Mouse (Mus musculus) MEL (cell line): Measurements from ENCODE around the gene Fndc1. TPM values are rescaled to one million over a fixed set of nuclear protein-coding genes. Genes with fewer than 3 reads are reported as not detected.

Experiments used
- DNase-seq: peaks from one replicate; pipeline ENCODE4 v3.0.0; 2011; ENCODE audit warnings: low read depth, low spot score
- H3K27ac ChIP-seq: 2 replicates; pipeline ENCODE4 v1.5.1; 2012; ENCODE audit warnings: low read depth, mild to moderate bottlenecking, control low read depth, low read length, moderate library complexity; ENCODE audit not compliant: control insufficient read depth
- H3K27me3 ChIP-seq, 2 experiments: fragments of 150-350 bp in 1 of 2; sonication (generic) in 1 of 2; 2 replicates each; pipeline ENCODE4 v1.6.1; 2012; ENCODE audit warnings: low read length in 2 of 2, mild to moderate bottlenecking in 2 of 2, improper control_type of control experiment in 1 of 2, moderate library complexity in 1 of 2; ENCODE audit not compliant: insufficient read depth in 2 of 2, control insufficient read depth in 1 of 2
- H3K36me3 ChIP-seq, 2 experiments: 2 replicates each; pipeline ENCODE4 v1.6.1; 2012 to 2014; ENCODE audit warnings: low read length in 2 of 2, improper control_type of control experiment in 1 of 2, inconsistent platforms in 1 of 2, mild to moderate bottlenecking in 1 of 2; ENCODE audit not compliant: insufficient read depth in 2 of 2, control insufficient read depth in 1 of 2
- H3K4me1 ChIP-seq, 2 experiments: fragments of 150-350 bp in 1 of 2; sonication (generic) in 1 of 2; 2 replicates each; pipeline ENCODE4 v1.6.1; 2012; ENCODE audit warnings: low read length in 2 of 2, improper control_type of control experiment in 1 of 2, mild to moderate bottlenecking in 1 of 2; ENCODE audit not compliant: insufficient read depth in 2 of 2, control insufficient read depth in 1 of 2
- H3K4me3 ChIP-seq, 2 experiments: fragments of 150-350 bp in 1 of 2; sonication (generic) in 1 of 2; 2 replicates each; pipeline ENCODE4 v1.5.1; 2012; ENCODE audit warnings: low read depth in 2 of 2, low read length in 2 of 2, mild to moderate bottlenecking in 2 of 2, moderate library complexity in 2 of 2, control low read depth in 1 of 2, improper control_type of control experiment in 1 of 2; ENCODE audit not compliant: control insufficient read depth in 1 of 2, insufficient read depth in 1 of 2
- H3K79me2 ChIP-seq: 2 replicates; pipeline ENCODE4 v1.6.1; 2012; ENCODE audit warnings: mild to moderate bottlenecking, low read length, moderate library complexity; ENCODE audit not compliant: control insufficient read depth, poor library complexity, insufficient read depth
- H3K9ac ChIP-seq: 2 replicates; pipeline ENCODE4 v1.6.1; 2012; ENCODE audit warnings: low read depth, mild to moderate bottlenecking, control low read depth, low read length, moderate library complexity; ENCODE audit not compliant: control insufficient read depth, poor library complexity, severe bottlenecking
- H3K9me3 ChIP-seq: fragments of 150-350 bp; sonication (generic); replicated peaks from 2 replicates; pipeline ENCODE4 v1.6.1; 2012; ENCODE audit warnings: mild to moderate bottlenecking, low read length, improper control_type of control experiment, moderate library complexity; ENCODE audit not compliant: insufficient read depth
- CHD1 ChIP-seq: IDR thresholded peaks from 2 replicates; pipeline ENCODE4 v1.6.1; 2012; ENCODE audit warnings: low read depth, mild to moderate bottlenecking, inconsistent platforms, low read length, improper control_type of control experiment
- CHD2 ChIP-seq: IDR thresholded peaks from 2 replicates; pipeline ENCODE4 v1.6.1; 2011; ENCODE audit warnings: low read length, improper control_type of control experiment
- ELF1 ChIP-seq: IDR thresholded peaks from 2 replicates; pipeline ENCODE4 v1.6.1; 2014; ENCODE audit warnings: low read depth, mild to moderate bottlenecking, inconsistent platforms, low read length, improper control_type of control experiment, moderate library complexity
- ETS1 ChIP-seq: IDR thresholded peaks from 2 replicates; pipeline ENCODE4 v1.6.1; 2012; ENCODE audit warnings: low read depth, mild to moderate bottlenecking, inconsistent platforms, low read length, improper control_type of control experiment, moderate library complexity
- GATA1 ChIP-seq: IDR thresholded peaks from 2 replicates; pipeline ENCODE4 v1.6.1; 2011; ENCODE audit warnings: low read depth, low read length, improper control_type of control experiment
- JUND ChIP-seq: IDR thresholded peaks from 2 replicates; pipeline ENCODE4 v1.6.1; 2011; ENCODE audit warnings: low read depth, mild to moderate bottlenecking, improper control_type of control experiment, low read length
- KAT2A ChIP-seq: conservative IDR thresholded peaks from 2 replicates; pipeline ENCODE4 v1.6.1; 2012; ENCODE audit warnings: low read depth, low read length, improper control_type of control experiment, inconsistent platforms
- MAFK ChIP-seq: IDR thresholded peaks from 2 replicates; pipeline ENCODE4 v1.6.1; 2011; ENCODE audit warnings: low read depth, mild to moderate bottlenecking, low read length, improper control_type of control experiment, borderline replicate concordance
- MAX ChIP-seq: IDR thresholded peaks from 2 replicates; pipeline ENCODE4 v1.6.1; 2011; ENCODE audit warnings: low read length, improper control_type of control experiment
- MEF2A ChIP-seq: IDR thresholded peaks from 2 replicates; pipeline ENCODE4 v1.6.1; 2014; ENCODE audit warnings: low read depth, mild to moderate bottlenecking, inconsistent platforms, low read length, improper control_type of control experiment; ENCODE audit not compliant: poor library complexity, insufficient replicate concordance, severe bottlenecking; ENCODE audit errors: extremely low read depth
- MXI1 ChIP-seq: IDR thresholded peaks from 2 replicates; pipeline ENCODE4 v1.6.1; 2011; ENCODE audit warnings: mild to moderate bottlenecking, low read depth, low read length, improper control_type of control experiment
- SIN3A ChIP-seq: IDR thresholded peaks from 2 replicates; pipeline ENCODE4 v1.6.1; 2012; ENCODE audit warnings: low read length, improper control_type of control experiment, inconsistent platforms
- TBP ChIP-seq: IDR thresholded peaks from 2 replicates; pipeline ENCODE4 v1.8.0; 2011; ENCODE audit warnings: low read depth, low read length, improper control_type of control experiment
- TCF12 ChIP-seq: IDR thresholded peaks from 2 replicates; pipeline ENCODE4 v1.6.1; 2014; ENCODE audit warnings: low read depth, mild to moderate bottlenecking, inconsistent platforms, low read length, improper control_type of control experiment, moderate library complexity
- UBTF ChIP-seq: IDR thresholded peaks from 2 replicates; pipeline ENCODE4 v1.6.1; 2012; ENCODE audit warnings: low read depth, mild to moderate bottlenecking, inconsistent platforms, low read length, improper control_type of control experiment, moderate library complexity, borderline replicate concordance; ENCODE audit not compliant: insufficient read depth
- USF1 ChIP-seq: IDR thresholded peaks from 2 replicates; pipeline ENCODE4 v1.6.1; 2014; ENCODE audit warnings: low read depth, mild to moderate bottlenecking, inconsistent platforms, low read length, improper control_type of control experiment, moderate library complexity
- USF2 ChIP-seq, 2 experiments: IDR thresholded peaks; 2 replicates each; pipeline ENCODE4 v1.6.1; 2011 to 2012; ENCODE audit warnings: improper control_type of control experiment in 2 of 2, low read length in 2 of 2, borderline replicate concordance in 1 of 2, inconsistent platforms in 1 of 2, low read depth in 1 of 2, mild to moderate bottlenecking in 1 of 2; ENCODE audit not compliant: insufficient read depth in 1 of 2
- ZMIZ1 ChIP-seq: IDR thresholded peaks from 2 replicates; pipeline ENCODE4 v1.6.1; 2012; ENCODE audit warnings: low read depth, mild to moderate bottlenecking, inconsistent platforms, low read length, improper control_type of control experiment, moderate library complexity
- ZNF384 ChIP-seq: IDR thresholded peaks from 2 replicates; pipeline ENCODE4 v1.6.1; 2012; ENCODE audit warnings: low read depth, mild to moderate bottlenecking, inconsistent platforms, low read length, improper control_type of control experiment
- polyA plus RNA-seq, 2 experiments: library from polyadenylated mRNA; stranded (reverse) in 1 of 2; unstranded in 1 of 2; fragments of >175 nt in 1 of 2; fragments of >200 nt in 1 of 2; gene quantifications; 2 replicates each; pipeline versions ENCODE4 v1.2.1 to v1.2.4; 2012; ENCODE audit warnings: low replicate concordance in 2 of 2, low read depth in 1 of 2; ENCODE audit not compliant: insufficient read length in 2 of 2, insufficient read depth in 1 of 2, missing spikeins in 1 of 2
- total RNA-seq: library from RNA; depleted of rRNA; stranded (reverse); fragments of 300-350 nt; gene quantifications from 2 replicates; pipeline ENCODE4 v1.2.3, GENCODE M21; 2012

Fndc1 gene
- total and polyA plus RNA-seq, 3 experiments, result 0.04 TPM; not detected in 2

DNA sequence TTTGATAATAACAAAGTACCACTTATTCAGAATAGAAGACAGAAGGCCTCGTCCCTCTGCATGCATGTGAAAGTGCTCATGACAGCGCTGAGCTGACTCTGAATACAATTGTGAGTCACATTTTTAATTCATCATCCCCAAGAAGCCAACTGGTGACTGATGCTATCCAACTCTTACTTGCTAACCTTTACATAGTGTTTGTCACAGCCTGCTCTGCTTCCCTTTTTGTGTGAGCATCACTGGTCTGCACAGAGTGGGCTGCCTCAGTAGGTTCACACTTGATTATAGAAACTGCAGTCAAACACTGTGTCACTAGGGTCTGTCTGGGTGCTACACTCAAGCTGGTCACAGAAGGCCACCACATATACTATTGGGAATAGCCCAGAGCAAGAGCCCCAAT lies 10.5 kb downstream of the Fndc1 start:
- H3K79me2 ChIP-seq, result no peaks in the 10 kb centered on the region
- DNase-seq, result no peak
- no peaks in the 10 kb centered on the region for H3K9me3 ChIP-seq
- no peaks in the 10 kb centered on the region for H3K36me3 ChIP-seq
- H3K4me1 ChIP-seq, result no peaks in the 10 kb centered on the region
- H3K9ac ChIP-seq, result no peak overlapping the region
- H3K27me3 ChIP-seq, result peaks cover 0 to 2% of the 10 kb centered on the region in 2 experiments; a peak in 2 of 4 replicates
- no peak overlapping the region for H3K27ac ChIP-seq
- TF ChIP-seq ZMIZ1, result no peak
- TF ChIP-seq CHD1, result no peak
- H3K4me3 ChIP-seq, result no peak overlapping the region

DNA sequence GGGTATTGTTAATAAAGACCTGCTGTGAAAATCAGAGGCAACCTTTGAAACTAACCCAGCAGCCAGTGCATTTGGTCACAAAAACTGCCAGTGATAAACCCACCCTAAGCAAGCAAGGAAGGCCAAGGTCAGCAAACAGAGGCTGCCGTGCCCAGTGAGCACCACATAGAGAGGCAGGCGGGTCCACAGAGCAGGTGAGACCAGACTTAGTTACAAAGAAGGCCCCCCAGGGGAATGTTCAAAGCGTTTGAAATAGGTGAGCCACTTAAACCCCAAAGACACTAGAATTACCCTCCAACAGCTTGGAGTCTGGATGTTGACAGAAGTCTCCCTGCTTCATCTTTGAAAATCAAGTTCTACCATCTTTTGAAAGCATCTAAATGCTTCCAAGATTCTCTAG lies 12.7 kb downstream of the Fndc1 start:
- peaks cover 0 to 2% of the 10 kb centered on the region in 2 experiments; a peak in 1 of 4 replicates for H3K27me3 ChIP-seq
- H3K4me3 ChIP-seq, result no peak overlapping the region
- H3K9ac ChIP-seq, result no peak overlapping the region
- H3K27ac ChIP-seq, result no peak overlapping the region
- TF ChIP-seq TBP, result no peak
- no peaks in the 10 kb centered on the region for H3K4me1 ChIP-seq
- H3K36me3 ChIP-seq, result no peaks in the 10 kb centered on the region
- H3K9me3 ChIP-seq, result no peaks in the 10 kb centered on the region
- no peak for DNase-seq
- H3K79me2 ChIP-seq, result no peaks in the 10 kb centered on the region

- H3K4me3 ChIP-seq, result no peak overlapping the region
- no peaks in the 10 kb centered on the region for H3K36me3 ChIP-seq
- H3K27me3 ChIP-seq, result no peaks in the 10 kb centered on the region
- no peaks in the 10 kb centered on the region for H3K79me2 ChIP-seq
- H3K27ac ChIP-seq, result no peak overlapping the region
- no peak for TF ChIP-seq USF2 (IDR thresholded peaks at IDR 0.05; ENCODE audit: borderline replicate concordance in 1 of 2, insufficient read depth in 1 of 2, low read depth in 1 of 2, low read length in 2 of 2)
- peak; percentile 54 for TF ChIP-seq GATA1
- TF ChIP-seq, all 39 proteins: peak for 1
- no peaks in the 10 kb centered on the region for H3K9me3 ChIP-seq
- no peak overlapping the region for H3K9ac ChIP-seq
- H3K4me1 ChIP-seq, result no peaks in the 10 kb centered on the region; a peak in 1 of 4 replicates
- peak; percentile 65 for DNase-seq
Measured at GRCm38 (mm10) chr17:7808043-7808442, 19.1 kb downstream of the Fndc1 start.

DNA sequence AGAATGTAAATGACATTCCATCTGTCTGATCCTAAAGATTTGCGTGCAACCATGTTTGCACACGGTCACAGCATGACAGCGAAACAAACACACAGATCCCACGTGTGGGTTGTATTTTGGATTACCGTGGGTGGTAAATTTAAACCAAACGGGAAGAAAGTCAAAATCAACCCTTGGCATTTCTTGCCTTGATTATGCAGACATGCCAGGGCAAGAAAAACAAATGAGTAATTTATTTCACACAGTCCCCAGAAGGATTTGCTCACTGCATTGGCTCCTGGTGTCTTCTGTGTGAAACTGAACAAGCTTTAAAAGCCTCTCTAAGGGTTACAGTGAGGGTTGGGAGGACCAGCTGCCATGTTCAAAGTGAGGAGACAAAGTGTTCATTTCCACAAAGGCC lies 22.0 kb downstream of the Fndc1 start:
- no peaks in the 10 kb centered on the region; a peak in 1 of 4 replicates for H3K4me1 ChIP-seq
- TF ChIP-seq ELF1 (no peak), UBTF (no peak), TCF12 (no peak), MAX (no peak), JUND (no peak), SIN3A (no peak), CHD2 (no peak), MEF2A (no peak), USF1 (no peak), ZNF384 (no peak), MAFK (no peak), ETS1 (no peak), KAT2A (no peak), MXI1 (no peak)

More for the DNA sequence above, 22.0 kb downstream of the Fndc1 start:
- DNase-seq, result no peak
- H3K79me2 ChIP-seq, result no peaks in the 10 kb centered on the region
- H3K27ac ChIP-seq, result no peak overlapping the region
- no peaks in the 10 kb centered on the region for H3K9me3 ChIP-seq
- H3K9ac ChIP-seq, result no peak overlapping the region
- H3K4me3 ChIP-seq, result no peak overlapping the region
- H3K27me3 ChIP-seq, result peaks cover 0 to 1% of the 10 kb centered on the region in 2 experiments; a peak in 1 of 4 replicates
- H3K36me3 ChIP-seq, result no peaks in the 10 kb centered on the region
